Mouse (Mus musculus) liver, adult 2 months (tissue): ENCODE data around the gene Cmtr1. TPM values are rescaled to one million over a fixed set of nuclear protein-coding genes. Genes with fewer than 3 reads are reported as not detected.

Source experiments
- DNase-seq: peaks from one replicate; pipeline ENCODE4 v3.0.0-alpha.2; 2011; ENCODE audit warnings: low read depth, low spot score; ENCODE audit errors: extremely low read depth
- H3K27ac ChIP-seq: fragments of 200-500 bp; replicated peaks from 2 replicates; pipeline ENCODE4 v1.5.1; 2012; ENCODE audit warnings: low read depth, mild to moderate bottlenecking, control low read depth, inconsistent platforms, low read length; ENCODE audit not compliant: insufficient read depth
- H3K27me3 ChIP-seq: fragments of 200-500 bp; 2 replicates; pipeline ENCODE4 v1.6.1; 2012; ENCODE audit warnings: mild to moderate bottlenecking, moderate library complexity, low read length, inconsistent platforms; ENCODE audit not compliant: control insufficient read depth, insufficient read depth
- H3K36me3 ChIP-seq: fragments of 200-500 bp; 2 replicates; pipeline ENCODE4 v1.6.1; 2012; ENCODE audit warnings: low read length, inconsistent platforms; ENCODE audit not compliant: control insufficient read depth, insufficient read depth
- H3K4me1 ChIP-seq: fragments of 200-500 bp; 2 replicates; pipeline ENCODE4 v1.6.1; 2011; ENCODE audit warnings: low read length; ENCODE audit not compliant: control insufficient read depth, insufficient read depth
- H3K4me3 ChIP-seq: fragments of 200-500 bp; 2 replicates; pipeline ENCODE4 v1.5.1; 2011; ENCODE audit warnings: low read depth, mild to moderate bottlenecking, control low read depth, low read length, moderate library complexity; ENCODE audit not compliant: insufficient read depth
- H3K79me2 ChIP-seq: fragments of 200-500 bp; 2 replicates; pipeline ENCODE4 v1.6.1; 2012; ENCODE audit warnings: inconsistent platforms, mild to moderate bottlenecking, low read length, moderate library complexity; ENCODE audit not compliant: control insufficient read depth, insufficient read depth
- H3K9ac ChIP-seq: fragments of 200-500 bp; 2 replicates; pipeline ENCODE4 v1.6.1; 2012; ENCODE audit warnings: low read depth, mild to moderate bottlenecking, control low read depth, inconsistent platforms, low read length
- CTCF ChIP-seq: fragments of 200-500 bp; IDR thresholded peaks from 2 replicates; pipeline ENCODE4 v1.5.1; 2011; ENCODE audit warnings: low read depth, low read length, control low read depth
- POLR2A ChIP-seq: fragments of 200-500 bp; IDR thresholded peaks from 2 replicates; pipeline ENCODE4 v1.6.1; 2011; ENCODE audit warnings: low read length, control low read depth; ENCODE audit not compliant: insufficient read depth; ENCODE audit errors: extremely low read depth
- WGBS: fragments of 180-500 bp; shearing (Covaris S2); methylation state at CpG from one replicate; pipeline ENCODE4 v1.1.7; 2018; 5-methylcytosine and 5-hydroxymethylcytosine counted together
- polyA plus RNA-seq: library from polyadenylated mRNA; depleted of rRNA; stranded (reverse); fragments of >200 nt; gene quantifications from 2 replicates; pipeline ENCODE4 v1.2.3, GENCODE M21; 2012
- total RNA-seq: library from RNA; depleted of rRNA; stranded (reverse); fragments of >200 nt; gene quantifications from 2 replicates; pipeline ENCODE4 v1.2.3, GENCODE M21; 2014

Cmtr1 gene
- total and polyA plus RNA-seq, 2 experiments: 23.4 to 27.7 TPM

DNA sequence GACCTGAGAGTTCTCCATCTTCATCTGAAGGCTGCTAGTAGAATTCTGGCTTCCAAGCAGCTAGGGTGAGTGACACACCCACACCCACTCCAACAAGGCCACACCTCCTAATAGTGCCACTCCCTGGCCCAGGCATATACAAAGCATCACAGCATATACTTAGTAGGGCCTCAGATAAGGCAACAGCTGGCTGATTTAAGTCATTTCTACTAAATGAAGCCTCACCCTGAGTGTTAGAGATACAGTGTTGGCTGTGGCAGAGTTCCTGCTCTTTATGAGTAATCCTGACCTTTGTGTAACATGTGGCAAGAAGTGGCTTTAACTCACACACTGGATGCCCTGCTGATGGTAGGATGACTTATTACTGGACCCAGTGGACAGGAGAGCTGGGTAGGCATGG lies 9.5 kb downstream of the Cmtr1 start:
- Histone ChIP-seq H3K36me3 (peaks cover 24% of the 10 kb centered on the region), H3K27me3 (no peaks in the 10 kb centered on the region), H3K79me2 (peaks cover 26% of the 10 kb centered on the region; the same call in 1 of the 2 replicates), H3K9ac (no peak overlapping the region), H3K4me3 (no peak overlapping the region), H3K27ac (no peak overlapping the region), H3K4me1 (no peaks in the 10 kb centered on the region)
- no peak for TF ChIP-seq POLR2A
- TF ChIP-seq CTCF: no peak
- no peak for DNase-seq

- Histone ChIP-seq H3K4me1 (no peaks in the 10 kb centered on the region), H3K9ac (no peak overlapping the region), H3K27ac (no peak overlapping the region), H3K79me2 (peaks cover 21% of the 10 kb centered on the region; the same call in 1 of the 2 replicates), H3K4me3 (no peak overlapping the region), H3K36me3 (peaks cover 31% of the 10 kb centered on the region), H3K27me3 (no peaks in the 10 kb centered on the region)
- peak; percentile 20 for DNase-seq
- 19% methylated on average over 2 of the region's 2 CpGs for WGBS
- no peak for TF ChIP-seq POLR2A
Measured at GRCm38 (mm10) chr17:29671021-29671420, 10.6 kb downstream of the Cmtr1 start.

DNA sequence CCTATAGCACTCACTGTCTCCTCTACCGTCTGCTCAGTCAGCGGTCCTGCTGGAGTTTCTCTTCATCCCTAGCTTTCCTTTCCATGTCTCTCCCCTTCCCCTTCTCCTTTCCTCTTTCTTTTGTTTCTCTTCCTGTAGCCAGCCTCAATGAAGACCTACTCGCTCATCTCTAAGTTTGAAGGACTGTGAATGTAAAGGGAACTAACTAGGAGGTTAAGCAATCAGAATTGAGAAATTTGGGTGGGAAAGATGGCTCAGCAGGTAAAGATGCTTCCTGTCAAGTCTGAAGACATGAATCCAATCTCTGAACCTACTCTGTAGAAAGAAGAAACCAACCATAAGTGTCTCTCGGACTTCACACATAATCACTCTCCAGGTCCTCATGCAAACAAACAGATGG lies 12.9 kb downstream of the Cmtr1 start:
- no peak overlapping the region for H3K9ac ChIP-seq
- H3K27ac ChIP-seq: no peak overlapping the region
- H3K79me2 ChIP-seq: peaks cover 10% of the 10 kb centered on the region; the same call in 1 of the 2 replicates
- WGBS: 92% methylated on average over 4 of the region's 4 CpGs
- H3K27me3 ChIP-seq: no peaks in the 10 kb centered on the region
- no peaks in the 10 kb centered on the region for H3K4me1 ChIP-seq
- H3K4me3 ChIP-seq: no peak overlapping the region
- TF ChIP-seq CTCF (no peak), POLR2A (no peak)
- no peak for DNase-seq
- H3K36me3 ChIP-seq: peaks cover 43% of the 10 kb centered on the region

DNA sequence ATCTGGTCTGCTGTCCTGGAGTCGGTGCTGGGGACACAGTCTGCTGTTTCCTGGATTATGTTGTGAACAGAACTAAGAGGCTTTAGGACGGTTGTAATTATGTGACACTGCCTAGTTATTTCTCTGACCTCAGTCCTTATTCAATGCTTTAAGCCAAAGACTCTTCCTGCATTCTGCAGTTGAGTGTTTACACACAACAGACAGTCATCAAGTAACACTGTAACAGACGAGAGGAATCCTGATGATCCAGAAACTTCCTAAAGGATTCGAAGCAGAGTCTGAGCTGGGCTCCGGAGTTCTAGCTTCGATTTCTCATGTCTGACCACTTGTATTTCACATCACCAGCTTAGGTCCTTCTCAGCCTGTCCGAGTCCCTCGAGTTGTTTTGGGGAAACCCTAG lies 18.1 kb downstream of the Cmtr1 start:
- Histone ChIP-seq H3K9ac (no peak overlapping the region), H3K79me2 (no peaks in the 10 kb centered on the region), H3K36me3 (peaks cover 80% of the 10 kb centered on the region), H3K4me3 (no peak overlapping the region), H3K4me1 (no peaks in the 10 kb centered on the region), H3K27ac (no peak overlapping the region), H3K27me3 (no peaks in the 10 kb centered on the region)
- WGBS: 90% methylated on average over 8 of the region's 8 CpGs
- no peak for DNase-seq
- no peak for TF ChIP-seq CTCF
- no peak for TF ChIP-seq POLR2A

DNA sequence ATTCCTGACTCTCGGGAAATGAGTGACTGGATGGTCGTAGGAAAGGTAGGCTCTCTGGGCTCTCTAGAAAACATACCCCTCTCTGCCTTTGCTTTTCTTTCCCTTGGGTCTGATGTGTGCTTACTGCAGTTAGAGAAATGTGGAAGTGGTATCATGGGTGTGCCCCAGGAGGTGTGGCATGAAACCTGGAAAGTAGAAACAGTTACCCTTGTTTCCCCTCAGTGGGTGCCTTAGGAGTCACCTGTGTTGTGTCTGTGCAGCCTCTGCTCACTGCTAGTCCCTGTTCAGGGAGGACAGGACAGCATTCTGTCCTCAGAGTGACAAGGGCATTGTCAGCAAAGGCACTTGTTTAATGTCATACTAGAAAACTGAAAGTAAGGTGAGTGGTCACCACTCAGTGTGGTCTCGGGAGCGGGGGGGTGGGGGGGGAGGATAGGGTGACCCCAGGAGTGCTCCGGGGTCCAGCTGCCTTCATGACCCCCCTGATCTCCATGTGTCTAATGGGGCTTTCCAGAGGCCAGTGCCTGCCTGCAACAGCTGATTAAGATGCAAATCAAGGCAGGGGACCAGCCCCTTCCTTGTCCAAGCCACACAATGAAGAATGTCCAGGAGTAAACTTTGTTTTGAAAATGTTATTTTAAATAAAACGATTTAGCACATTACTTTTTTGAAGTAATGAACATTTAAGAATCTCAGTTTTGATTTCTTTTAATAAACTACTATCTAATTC lies 18.8 kb downstream of the Cmtr1 start:
- no peak overlapping the region for H3K9ac ChIP-seq
- H3K4me1 ChIP-seq: no peaks in the 10 kb centered on the region
- no peak for DNase-seq
- peaks cover 84% of the 10 kb centered on the region for H3K36me3 ChIP-seq
- 91% methylated on average over 6 of the region's 6 CpGs for WGBS
- no peak overlapping the region for H3K27ac ChIP-seq
- no peak overlapping the region for H3K4me3 ChIP-seq
- no peak for TF ChIP-seq POLR2A
- TF ChIP-seq CTCF: no peak
- no peaks in the 10 kb centered on the region for H3K27me3 ChIP-seq
- no peaks in the 10 kb centered on the region for H3K79me2 ChIP-seq

GRCm38 (mm10) chr17:29680174-29680573 lies 19.8 kb downstream of the Cmtr1 start:
- no peaks in the 10 kb centered on the region for H3K79me2 ChIP-seq
- TF ChIP-seq CTCF (no peak), POLR2A (no peak)
- H3K27ac ChIP-seq: no peak overlapping the region
- WGBS: 91% methylated on average over 2 of the region's 2 CpGs
- H3K9ac ChIP-seq: no peak overlapping the region
- H3K36me3 ChIP-seq: peaks cover 80% of the 10 kb centered on the region
- no peak overlapping the region for H3K4me3 ChIP-seq
- no peaks in the 10 kb centered on the region for H3K4me1 ChIP-seq
- DNase-seq: no peak
- H3K27me3 ChIP-seq: no peaks in the 10 kb centered on the region
